Mouse (Mus musculus) embryonic fibroblast, embryonic 13.5 days (primary cell): ENCODE results near the gene Rrp12. TPM values are rescaled to one million over a fixed set of nuclear protein-coding genes. Genes with fewer than 3 reads are reported as not detected.

ENCODE experiments used
- H3K27ac ChIP-seq: 2 replicates; pipeline ENCODE4 v1.5.1; 2012; ENCODE audit warnings: low read length, control low read depth, inconsistent platforms; ENCODE audit not compliant: insufficient read depth
- H3K4me1 ChIP-seq: 2 replicates; pipeline ENCODE4 v1.6.1; 2011; ENCODE audit warnings: low read length; ENCODE audit not compliant: control insufficient read depth, insufficient read depth
- H3K4me3 ChIP-seq: 2 replicates; pipeline ENCODE4 v1.5.1; 2011; ENCODE audit warnings: mild to moderate bottlenecking, control low read depth, low read length; ENCODE audit not compliant: insufficient read depth
- CTCF ChIP-seq: IDR thresholded peaks from 2 replicates; pipeline ENCODE4 v1.5.1; 2011; ENCODE audit warnings: mild to moderate bottlenecking, control low read depth, low read length, moderate library complexity, borderline replicate concordance; ENCODE audit not compliant: insufficient read depth
- POLR2A ChIP-seq: IDR thresholded peaks from 2 replicates; pipeline ENCODE4 v1.6.1; 2011; ENCODE audit warnings: low read depth, mild to moderate bottlenecking, control low read depth, low read length, moderate library complexity
- polyA plus RNA-seq: library from polyadenylated mRNA; stranded (reverse); fragments of >200 nt; gene quantifications from 2 replicates; pipeline ENCODE4 v1.2.4, GENCODE M21; 2011; ENCODE audit warnings: low read depth; ENCODE audit not compliant: missing spikeins, insufficient read length

The Rrp12 gene
- polyA plus RNA-seq, 1 experiment, result 11.3 TPM

DNA sequence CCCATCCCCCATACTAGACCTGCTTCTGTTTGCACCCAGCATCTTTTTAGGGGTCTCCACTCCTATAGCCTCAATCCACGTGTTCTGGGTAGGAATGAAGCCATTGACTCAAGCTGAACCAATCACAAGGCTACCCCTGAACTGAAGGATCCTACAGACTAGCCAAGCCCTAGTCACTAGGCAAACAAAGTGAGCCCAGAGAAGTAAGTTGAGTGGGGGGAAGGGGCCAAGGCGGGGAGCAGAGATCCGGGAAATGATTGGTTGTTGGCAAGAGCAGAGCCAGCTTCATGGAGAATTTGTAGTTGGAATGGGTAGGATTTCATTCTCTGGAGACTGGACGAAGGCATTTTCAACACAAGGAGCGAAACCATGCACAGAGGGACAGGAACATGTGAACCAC is 79.1 kb downstream of the Rrp12 start:
- TF ChIP-seq CTCF (no peak), POLR2A (no peak)
- Histone ChIP-seq H3K4me3 (no peak overlapping the region), H3K4me1 (0 out of 2 replicates have a peak, but pooled peaks cover 2% of the 10 kb centered on the region), H3K27ac (no peak overlapping the region)

DNA sequence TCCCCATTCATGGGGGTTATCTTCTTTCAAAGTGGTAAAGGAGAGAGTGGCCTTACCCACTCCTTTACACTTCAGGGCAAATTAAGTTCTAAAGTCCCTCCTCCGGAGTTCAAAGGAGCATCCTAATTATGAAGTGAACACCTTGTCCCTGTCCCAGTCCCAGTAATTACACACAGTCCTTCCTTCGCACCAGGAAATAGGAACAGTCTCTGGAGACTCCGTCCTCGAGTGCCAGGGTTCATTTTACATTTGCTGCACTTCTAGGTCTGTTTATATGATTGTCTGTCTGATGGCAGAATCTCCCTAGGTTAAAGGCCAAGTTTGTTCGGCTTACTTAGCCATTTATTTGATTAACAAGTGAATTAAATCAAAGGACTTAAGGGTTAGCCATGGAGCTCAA is 79.6 kb downstream of the Rrp12 start:
- Histone ChIP-seq H3K4me1 (0 out of 2 replicates have a peak, but pooled peaks cover 2% of the 10 kb centered on the region), H3K27ac (no peak overlapping the region), H3K4me3 (no peak overlapping the region)
- no peak for TF ChIP-seq POLR2A
- no peak for TF ChIP-seq CTCF

DNA sequence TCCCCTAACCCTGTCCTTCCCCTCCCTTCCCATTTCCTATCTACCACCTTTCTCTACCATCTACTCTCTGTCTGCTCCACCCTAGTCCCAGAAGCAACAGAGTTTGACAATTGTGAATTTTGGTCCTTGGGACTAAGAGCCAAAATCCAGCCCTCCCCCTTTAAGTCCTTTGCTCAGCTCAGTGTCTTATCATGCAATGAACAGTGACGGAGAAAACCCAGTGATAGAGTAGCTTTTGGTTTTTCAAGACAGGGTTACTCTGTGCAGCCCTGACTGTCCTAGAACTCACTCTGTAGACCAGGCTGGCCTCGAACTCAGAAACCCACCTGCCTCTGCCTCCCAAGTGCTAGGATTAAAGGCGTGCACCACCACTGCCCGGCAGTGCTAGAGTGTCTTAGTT is 82.6 kb downstream of the Rrp12 start:
- Histone ChIP-seq H3K27ac (no peak overlapping the region), H3K4me1 (0 out of 2 replicates have a peak, but pooled peaks cover 2% of the 10 kb centered on the region), H3K4me3 (no peak overlapping the region)
- no peak for TF ChIP-seq POLR2A
- TF ChIP-seq CTCF, result no peak

Other genes starting within 250 kb of the Rrp12 start
- 0.46 and 0.68 TPM in 2 replicates for gene Slit1, start 152.5 kb downstream of the Rrp12 start, polyA plus RNA-seq
- gene Arhgap19, start 94.1 kb downstream of the Rrp12 start, polyA plus RNA-seq, result 7.0 and 10.4 TPM in 2 replicates
- 0.26 TPM in 1 of 2 replicates, not detected in the other for gene Frat1, start 66.2 kb downstream of the Rrp12 start, polyA plus RNA-seq
- 0.56 TPM in 1 of 2 replicates, not detected in the other for gene Frat2, start 48.0 kb downstream of the Rrp12 start, polyA plus RNA-seq
- 403 and 492 TPM in 2 replicates for gene Pgam1, start 15.8 kb upstream of the Rrp12 start, polyA plus RNA-seq
- 49.8 and 50.9 TPM in 2 replicates for gene Exosc1, start 37.2 kb upstream of the Rrp12 start, polyA plus RNA-seq
- gene Zdhhc16, start 37.3 kb upstream of the Rrp12 start, polyA plus RNA-seq, result 65.7 and 89.8 TPM in 2 replicates
- gene Mms19, start 85.0 kb upstream of the Rrp12 start, polyA plus RNA-seq, result 53.2 and 54.2 TPM in 2 replicates
- 29.8 and 39.5 TPM in 2 replicates for gene Ubtd1, start 85.6 kb upstream of the Rrp12 start, polyA plus RNA-seq
- gene Ankrd2, start 139.8 kb upstream of the Rrp12 start, polyA plus RNA-seq, result not detected in 2 replicates
- 1.3 and 1.7 TPM in 2 replicates for gene Hoga1, start 149.4 kb upstream of the Rrp12 start, polyA plus RNA-seq
- 0.51 TPM in 1 of 2 replicates, not detected in the other for gene 4933411K16Rik, start 156.1 kb upstream of the Rrp12 start, polyA plus RNA-seq
- gene Morn4, start 190.2 kb upstream of the Rrp12 start, polyA plus RNA-seq, result 8.2 and 9.6 TPM in 2 replicates
- gene Pi4k2a, start 194.3 kb upstream of the Rrp12 start, polyA plus RNA-seq, result 25.6 and 27.7 TPM in 2 replicates
- gene Avpi1, start 232.9 kb upstream of the Rrp12 start, polyA plus RNA-seq, result 18.4 TPM in 2 replicates